Comparison of ENCODE assay signal across 16 mouse cellular contexts in the genomic region with DNA sequence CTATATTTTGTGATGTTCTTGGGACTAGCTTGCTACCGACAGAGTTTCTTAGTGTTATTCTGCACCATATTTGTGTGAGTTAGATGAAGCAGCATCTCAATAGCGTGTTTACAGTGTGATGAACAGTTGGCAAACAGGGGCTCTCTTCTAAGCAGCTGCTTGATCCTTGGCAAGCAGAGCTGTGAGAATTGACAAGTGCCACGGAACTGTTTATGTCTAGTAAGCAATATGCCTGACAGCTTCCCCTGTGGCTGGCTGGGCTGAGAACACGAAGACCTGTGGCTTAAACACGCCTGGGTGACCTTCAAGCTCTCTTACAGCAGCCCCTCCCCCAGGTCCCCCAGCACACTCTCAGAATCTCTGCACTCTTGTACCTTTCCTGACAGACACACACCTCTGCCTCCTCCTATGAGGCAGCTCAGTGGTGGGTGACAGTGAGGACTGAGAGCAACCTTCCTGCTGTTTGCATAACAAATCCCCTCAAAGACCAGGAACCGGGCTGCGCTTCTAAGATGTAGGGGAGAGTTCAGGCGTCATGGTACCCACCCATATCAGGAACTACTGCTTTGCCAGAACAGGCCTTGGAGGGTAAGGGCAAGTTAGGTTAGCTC. TPM values are rescaled to one million over a fixed set of nuclear protein-coding genes. Genes with fewer than 3 reads are reported as not detected.
A peak's percentile ranks its signal among the peaks of the same experiment; 100 is the strongest.
DNase-seq lines count a peak whose midpoint lies in the region; ATAC-seq lines count a peak whose summit lies in the region.
"Had no signal": no experiment of that assay in that cellular context is flagged by ENCODE, and none has a peak within 500 bp of the region (broad histone marks: within the 10 kb centered on the region; RNA-seq: fewer than 3 reads in every experiment).

No protein-coding gene starts in this region.

- no peaks in the 10 kb centered on the region for H3K9me3 ChIP-seq in forebrain, embryonic 13.5 days (replicated peaks)
- no peaks in the 10 kb centered on the region for H3K9me3 ChIP-seq in forebrain, embryonic 12.5 days
- peaks cover 3% of the 10 kb centered on the region; the same call in 1 of the 2 replicates for H3K9me3 ChIP-seq in heart, embryonic 16.5 days (replicated peaks; ENCODE audit: control insufficient read depth, low read length)
- H3K9me3 ChIP-seq: G1E; limb, embryonic 13.5 days; midbrain, embryonic 12.5 days had no signal

- no peak overlapping the region for H3K4me3 ChIP-seq in forebrain, embryonic 13.5 days
- no peak overlapping the region for H3K4me3 ChIP-seq in forebrain, embryonic 12.5 days (replicated peaks)
- no peak overlapping the region for H3K4me3 ChIP-seq in heart, embryonic 16.5 days (ENCODE audit: low read length)
- H3K4me3 ChIP-seq: limb, embryonic 13.5 days; midbrain, embryonic 12.5 days had no signal

- H3K9ac ChIP-seq in forebrain, embryonic 13.5 days, result no peak overlapping the region
- H3K9ac ChIP-seq in forebrain, embryonic 12.5 days, result no peak overlapping the region
- peak overlapping the region; percentile 2; the same call in 1 of the 2 replicates for H3K9ac ChIP-seq in heart, embryonic 16.5 days (ENCODE audit: low read length)
- H3K9ac ChIP-seq: limb, embryonic 13.5 days; liver, postnatal 0 days; midbrain, embryonic 12.5 days had no signal

- no peak for DNase-seq in heart, adult 9 months (ENCODE audit: low spot score in 2 of 2)
- peak; percentile 41 for DNase-seq in brain, adult 2 months (ENCODE audit: low read depth, low spot score)
- peak; percentile 53 for DNase-seq in layer of hippocampus, adult 9-11 months
- no peak for DNase-seq in cerebellum, postnatal 25 days
- no peak for DNase-seq in left cerebral cortex, adult 9 months (ENCODE audit: low spot score in 2 of 2)
- DNase-seq: cerebellum, adult 18-20 months; embryo, embryonic 11 days; liver, postnatal 0 days; lung, postnatal 36 days; right cerebral cortex, postnatal 14 days had no signal

- H3K27me3 ChIP-seq in forebrain, embryonic 13.5 days, result no peaks in the 10 kb centered on the region
- H3K27me3 ChIP-seq in forebrain, embryonic 12.5 days, result no peaks in the 10 kb centered on the region
- no peaks in the 10 kb centered on the region for H3K27me3 ChIP-seq in heart, embryonic 16.5 days (ENCODE audit: control insufficient read depth, insufficient read depth, low read length)
- H3K27me3 ChIP-seq: limb, embryonic 13.5 days; midbrain, embryonic 12.5 days had no signal

- peaks cover 96% of the 10 kb centered on the region for H3K36me3 ChIP-seq in forebrain, embryonic 13.5 days (ENCODE audit: poor library complexity, severe bottlenecking)
- H3K36me3 ChIP-seq in forebrain, embryonic 12.5 days (replicated peaks), result peaks cover 94% of the 10 kb centered on the region
- peaks cover 45% of the 10 kb centered on the region for H3K36me3 ChIP-seq in heart, embryonic 16.5 days (ENCODE audit: control insufficient read depth, insufficient read depth)

- H3K27ac ChIP-seq in forebrain, embryonic 13.5 days, result no peak overlapping the region
- H3K27ac ChIP-seq in forebrain, embryonic 12.5 days, result no peak overlapping the region
- peak overlapping the region; percentile 61 for H3K27ac ChIP-seq in heart, embryonic 16.5 days (ENCODE audit: low read length)
- H3K27ac ChIP-seq: limb, embryonic 13.5 days; midbrain, embryonic 12.5 days had no signal

- peak; percentile 76; the same call in 1 of the 2 replicates for ATAC-seq in forebrain, embryonic 13.5 days
- ATAC-seq in forebrain, embryonic 12.5 days (ENCODE audit: low FRiP score), result no peak
- ATAC-seq in heart, embryonic 16.5 days (replicated peaks; ENCODE audit: extremely low read depth, insufficient read depth, low FRiP score), result no peak
- ATAC-seq: liver, postnatal 0 days had no signal

- H3K4me1 ChIP-seq in forebrain, embryonic 13.5 days, result no peaks in the 10 kb centered on the region
- H3K4me1 ChIP-seq in forebrain, embryonic 12.5 days, result no peaks in the 10 kb centered on the region
- peaks cover 25% of the 10 kb centered on the region for H3K4me1 ChIP-seq in heart, embryonic 16.5 days (ENCODE audit: control insufficient read depth, insufficient read depth, low read length)
- H3K4me1 ChIP-seq: limb, embryonic 13.5 days; midbrain, embryonic 12.5 days had no signal

- no peak overlapping the region for H3K4me2 ChIP-seq in forebrain, embryonic 13.5 days
- H3K4me2 ChIP-seq in forebrain, embryonic 12.5 days, result no peak overlapping the region
- H3K4me2 ChIP-seq in heart, embryonic 16.5 days (ENCODE audit: low read depth, low read length), result no peak overlapping the region
- H3K4me2 ChIP-seq: limb, embryonic 13.5 days; midbrain, embryonic 12.5 days had no signal

- 73% methylated on average over 8 of the region's 8 CpGs for WGBS in forebrain, embryonic 13.5 days
- 87% methylated on average over 8 of the region's 8 CpGs for WGBS in forebrain, embryonic 12.5 days
- 69% methylated on average over 8 of the region's 8 CpGs for WGBS in heart, embryonic 16.5 days

RNA-seq across cellular contexts. Expression of gene Leo1, which starts 21.8 kb away (rescaled TPM):
- 44.2 and 44.5 TPM in 2 replicates for polyA plus RNA-seq in forebrain, embryonic 13.5 days (2015; fragmentation: Nextera tagmentation; extraction: Ambion mirVana)
- 55.1 and 57.1 TPM in 2 replicates for polyA plus RNA-seq in forebrain, embryonic 12.5 days (2016; fragmentation: Nextera tagmentation; extraction: Ambion mirVana)
- polyA plus RNA-seq in heart, embryonic 16.5 days (2015; fragmentation: Nextera tagmentation; extraction: Ambion mirVana), result 28.1 and 32.0 TPM in 2 replicates

RNA-seq across cellular contexts. Expression of gene Mapk6, which starts 53.4 kb away (rescaled TPM):
- polyA plus RNA-seq in forebrain, embryonic 13.5 days (2015; fragmentation: Nextera tagmentation; extraction: Ambion mirVana), result 139 and 157 TPM in 2 replicates
- polyA plus RNA-seq in forebrain, embryonic 12.5 days (2016; fragmentation: Nextera tagmentation; extraction: Ambion mirVana), result 167 and 177 TPM in 2 replicates
- polyA plus RNA-seq in heart, embryonic 16.5 days (2015; fragmentation: Nextera tagmentation; extraction: Ambion mirVana), result 35.8 and 41.6 TPM in 2 replicates

Comparison
In these comparisons a context has a peak if more than half of its experiments do, and no peak if none do; other contexts are left out.
1. DNase-seq: peak in brain, adult 2 months (single experiment) and layer of hippocampus, adult 9-11 months (single experiment); none in heart, adult 9 months (0 of 2), cerebellum, postnatal 25 days (0 of 2) and left cerebral cortex, adult 9 months (0 of 2).